Mouse (Mus musculus) cerebellum, adult 11 months (tissue): ENCODE results near the gene Tmem135.

Experiments
- DNase-seq: peaks from one replicate; pipeline ENCODE4 v3.0.0; 2022

Gene Tmem135

DNA sequence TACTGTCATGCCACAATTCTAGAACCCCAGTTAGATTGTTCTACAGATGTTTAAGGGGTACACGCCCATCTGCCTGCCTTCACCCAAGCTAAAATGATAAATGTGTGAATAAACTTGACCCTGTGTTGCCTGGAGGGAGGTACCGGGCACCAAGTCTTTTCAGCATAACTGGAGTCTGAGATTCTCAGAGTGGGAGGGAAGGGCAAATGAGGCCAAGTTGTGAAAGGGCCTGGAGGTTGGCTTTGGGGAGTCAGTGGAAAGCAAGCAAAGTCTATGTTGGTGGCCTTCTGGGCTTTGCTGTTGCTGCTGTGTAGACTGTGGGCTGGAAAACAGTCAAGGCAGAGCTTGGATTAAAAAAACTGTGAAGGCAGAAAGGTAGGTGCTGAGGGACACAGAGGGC lies 13.7 kb upstream of the Tmem135 start:
- no peak for DNase-seq

- no peak for DNase-seq
These were observed 12.0 kb upstream of the Tmem135 start for GRCm38 (mm10) chr7:89416027-89416426.

- no peak for DNase-seq
These were observed 8.1 kb upstream of the Tmem135 start for GRCm38 (mm10) chr7:89412094-89412493.

DNA sequence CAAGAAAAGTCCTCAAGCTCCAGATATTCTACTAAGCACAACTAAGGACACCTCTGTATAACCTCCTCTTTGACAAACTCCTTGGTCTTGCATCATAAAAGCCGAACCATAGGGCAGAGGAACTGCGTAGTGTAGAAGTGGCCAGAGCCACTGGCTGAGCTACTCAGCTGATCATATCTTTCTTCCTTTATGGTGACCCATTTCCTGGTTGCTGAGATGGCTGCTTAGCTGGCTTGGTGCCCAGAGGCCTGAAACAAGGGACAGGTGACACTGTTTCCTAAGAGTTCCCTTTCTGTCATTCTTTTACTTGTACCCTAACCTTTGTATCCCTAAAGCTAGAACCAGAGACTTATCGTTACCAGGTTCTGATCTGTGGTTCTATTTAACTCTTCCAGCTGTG lies 7.3 kb upstream of the Tmem135 start:
- DNase-seq = no peak

- no peak for DNase-seq
These were observed 6.3 kb upstream of the Tmem135 start for GRCm38 (mm10) chr7:89410294-89410693.

GRCm38 (mm10) chr7:89407006-89407940 lies 3.3 kb upstream of the Tmem135 start:
- DNase-seq = no peak

DNA sequence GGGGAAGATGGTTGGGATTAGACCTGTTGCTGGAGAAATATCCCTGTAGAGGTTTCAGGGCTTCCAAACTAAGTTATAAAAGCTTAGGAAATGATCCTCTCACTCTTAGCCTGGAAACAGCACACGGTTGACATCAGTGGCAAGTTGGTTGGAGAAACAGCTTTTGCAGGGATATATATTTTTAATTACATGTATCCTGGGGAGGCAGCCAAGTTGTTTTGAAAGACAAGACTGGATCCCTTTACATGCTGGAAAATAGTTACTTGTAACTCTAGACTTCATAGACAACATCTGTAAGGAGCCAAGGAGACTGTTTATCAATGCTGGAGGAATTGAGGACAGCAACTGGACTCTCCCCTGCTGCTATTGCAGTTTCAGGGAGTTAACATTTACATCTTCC lies 2.0 kb upstream of the Tmem135 start:
- DNase-seq = no peak

DNA sequence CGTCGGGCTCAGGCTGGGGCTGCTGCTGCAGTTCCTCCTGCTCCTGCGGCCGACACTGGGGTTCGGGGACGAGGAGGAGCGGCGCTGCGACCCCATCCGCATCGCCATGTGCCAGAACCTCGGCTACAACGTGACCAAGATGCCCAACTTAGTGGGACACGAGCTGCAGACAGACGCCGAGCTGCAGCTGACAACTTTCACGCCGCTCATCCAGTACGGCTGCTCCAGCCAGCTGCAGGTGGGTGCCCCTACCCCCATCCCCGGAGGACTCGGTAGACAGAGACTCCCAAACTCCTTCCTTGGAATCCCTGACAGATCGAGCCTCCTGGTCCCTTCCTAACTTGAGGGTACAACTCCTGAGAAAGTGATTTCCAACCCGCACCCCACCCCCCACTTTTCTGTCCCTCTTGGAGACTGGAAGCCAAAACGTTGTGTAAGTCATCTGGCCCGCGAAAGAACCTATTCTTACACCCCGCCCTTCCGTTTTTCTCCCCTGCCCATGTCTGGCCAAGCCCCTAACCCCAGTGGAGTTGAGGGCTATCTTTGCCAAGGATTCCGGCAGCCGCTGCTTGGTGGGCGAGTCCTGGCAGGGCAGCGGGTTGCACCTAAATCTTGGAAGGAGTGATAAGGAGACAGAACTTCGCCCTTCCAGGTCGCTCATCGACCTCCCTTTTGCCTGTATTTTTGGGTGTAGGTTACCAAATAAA lies 865 bp upstream of the Tmem135 start:
- DNase-seq = no peak

DNA sequence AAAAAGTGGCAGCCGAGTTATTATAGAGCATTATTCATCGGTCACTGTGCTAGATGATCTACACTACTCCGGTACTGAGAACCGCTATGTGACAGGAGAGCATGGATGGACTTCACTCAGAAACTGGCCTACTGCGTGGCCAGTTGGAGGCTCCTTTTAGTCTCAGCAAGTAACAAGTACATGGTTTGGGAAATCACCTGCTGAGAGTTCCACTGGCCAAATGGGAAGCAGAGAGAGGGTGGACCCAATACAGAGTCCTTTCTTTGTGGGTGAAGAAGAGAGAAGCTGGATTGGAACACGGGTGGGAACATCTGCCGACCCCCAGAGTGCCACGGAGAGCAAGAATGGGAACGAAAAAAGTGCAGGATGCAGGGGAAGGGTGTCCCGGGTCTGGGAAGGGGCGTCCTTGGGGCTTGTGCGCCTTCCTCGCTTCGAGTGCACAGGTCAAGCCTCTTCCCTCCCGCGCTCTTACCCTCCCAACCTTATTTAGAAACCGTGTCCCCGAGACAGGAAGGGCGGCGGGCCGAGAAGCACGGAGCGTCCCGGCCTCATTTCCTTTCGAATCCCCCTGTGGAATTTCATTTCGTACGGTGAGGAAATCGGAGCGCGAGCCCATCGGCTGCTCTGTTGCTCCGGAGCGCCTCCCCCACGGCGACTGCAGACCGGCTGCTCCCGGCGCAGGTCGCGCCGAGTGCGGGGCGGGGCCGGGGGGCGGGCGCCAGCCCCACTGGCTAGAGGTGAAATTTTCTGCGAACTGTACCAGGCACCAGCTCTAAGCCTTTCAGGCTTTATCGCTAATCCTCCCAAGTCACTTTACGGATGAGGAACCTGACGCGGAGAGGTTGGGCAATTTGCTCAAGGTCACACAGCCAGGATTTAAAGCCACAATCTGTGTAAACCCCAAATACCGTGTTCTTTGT lies 709 bp downstream of the Tmem135 start:
- peak; percentile 62 for DNase-seq

- no peak for DNase-seq
These were observed 2.1 kb downstream of the Tmem135 start for GRCm38 (mm10) chr7:89401936-89402335.

- no peak for DNase-seq
These were observed 2.7 kb downstream of the Tmem135 start for GRCm38 (mm10) chr7:89401136-89401858.

DNA sequence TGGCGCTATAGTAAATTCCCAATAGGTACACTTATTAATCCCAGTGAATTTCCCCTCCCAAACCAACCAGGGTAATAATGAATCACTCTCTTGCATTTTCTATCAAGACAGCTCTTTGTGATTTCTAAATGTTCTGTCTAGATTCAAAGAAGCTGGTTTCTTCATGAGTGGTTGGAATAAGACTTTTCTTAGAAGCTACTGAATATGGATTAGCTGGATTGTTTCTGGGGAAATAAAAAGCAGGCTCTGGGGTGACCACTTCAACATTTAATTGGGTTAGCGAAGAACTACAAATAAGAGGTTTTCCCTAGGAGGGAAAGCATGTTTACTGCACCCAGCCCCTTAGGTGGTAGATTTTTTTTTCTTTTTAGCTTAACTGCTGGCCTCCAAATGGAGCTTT lies 3.3 kb downstream of the Tmem135 start:
- DNase-seq = no peak

- DNase-seq = no peak
These were observed 6.0 kb downstream of the Tmem135 start for GRCm38 (mm10) chr7:89397837-89398534.

- DNase-seq = no peak
These were observed 7.6 kb downstream of the Tmem135 start for GRCm38 (mm10) chr7:89396386-89396785.

GRCm38 (mm10) chr7:89395399-89395798 lies 8.6 kb downstream of the Tmem135 start:
- no peak for DNase-seq

- DNase-seq = no peak
These were observed 11.2 kb downstream of the Tmem135 start for GRCm38 (mm10) chr7:89392825-89393224.

- no peak for DNase-seq
These were observed 11.6 kb downstream of the Tmem135 start for GRCm38 (mm10) chr7:89392388-89392787.

GRCm38 (mm10) chr7:89391831-89392230 lies 12.2 kb downstream of the Tmem135 start:
- DNase-seq = no peak

DNA sequence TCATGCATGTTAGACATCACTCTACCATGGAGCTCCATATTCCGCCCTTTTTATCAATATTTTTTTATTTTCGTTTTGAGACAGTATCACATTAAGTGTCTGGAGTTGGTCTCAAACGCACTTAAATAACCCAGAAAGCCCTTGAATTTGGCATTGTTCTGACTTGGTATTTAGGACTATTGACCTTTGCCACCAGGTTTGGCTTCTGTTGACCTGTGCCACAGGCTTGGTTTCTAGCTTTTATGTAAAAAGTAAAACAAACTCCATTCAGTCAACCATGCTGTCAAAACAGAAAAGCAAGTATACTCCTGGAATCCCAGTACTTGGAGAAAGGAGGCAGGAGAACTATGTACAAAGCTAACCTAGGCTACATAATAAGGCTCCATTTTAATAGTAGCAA lies 12.7 kb downstream of the Tmem135 start:
- no peak for DNase-seq

DNA sequence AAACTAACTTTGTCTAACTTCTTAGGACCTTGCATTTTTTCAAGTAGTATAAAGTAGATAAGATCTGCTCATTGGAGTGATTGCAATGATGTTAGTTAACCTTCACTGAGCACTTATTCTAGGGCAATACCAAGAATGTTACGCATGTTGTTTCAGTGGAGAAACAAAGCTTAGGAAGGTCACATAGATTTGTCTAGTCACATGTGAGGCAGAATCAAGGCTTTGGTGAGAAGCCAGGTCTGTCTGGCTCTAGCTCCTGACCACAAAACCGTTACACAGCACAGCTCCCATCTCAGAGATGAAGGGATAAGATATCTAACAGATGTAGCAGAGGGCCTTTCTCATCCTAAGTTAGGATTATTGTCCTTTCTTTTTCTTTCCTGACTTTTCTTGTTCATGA lies 13.4 kb downstream of the Tmem135 start:
- no peak for DNase-seq

- DNase-seq = no peak
These were observed 15.0 kb downstream of the Tmem135 start for GRCm38 (mm10) chr7:89388981-89389380.

GRCm38 (mm10) chr7:89382892-89383291 lies 21.1 kb downstream of the Tmem135 start:
- DNase-seq = no peak
